Mouse (Mus musculus) gastrocnemius, adult 18-20 months (tissue): ENCODE data around the gene Zfp566. TPM values are rescaled to one million over a fixed set of nuclear protein-coding genes. Genes with fewer than 3 reads are reported as not detected.
"Not testable (repeated sequence)": the region's sequence is repeated elsewhere in the genome, so short reads cannot be mapped to it uniquely, and the experiment has no call there.

Source experiments
- DNase-seq: peaks from one replicate; pipeline ENCODE4 v3.0.0; 2021; ENCODE audit warnings: low spot score
- long read RNA-seq, 2 experiments: library from polyadenylated mRNA; stranded (forward); transcript quantifications; one replicate each; pipeline ENCODE4 v2.0.0; 2021
- total RNA-seq, 2 experiments: library from RNA; stranded (reverse); gene quantifications; 2 replicates each; pipeline ENCODE4 v1.2.3; 2021

Gene Zfp566
- 1 to 10 TPM; 2.2 to 3.4 TPM for total RNA-seq
- long read RNA-seq, experiment 1, partial matches to known transcripts: 0 of 4 reads
- long read RNA-seq, experiment 1, other reads (novel, unspliced or antisense): 0 of 4 reads
- long read RNA-seq, experiment 2, partial matches to known transcripts: 0 of 3 reads
- long read RNA-seq, experiment 2, other reads (novel, unspliced or antisense): 0 of 3 reads

DNA sequence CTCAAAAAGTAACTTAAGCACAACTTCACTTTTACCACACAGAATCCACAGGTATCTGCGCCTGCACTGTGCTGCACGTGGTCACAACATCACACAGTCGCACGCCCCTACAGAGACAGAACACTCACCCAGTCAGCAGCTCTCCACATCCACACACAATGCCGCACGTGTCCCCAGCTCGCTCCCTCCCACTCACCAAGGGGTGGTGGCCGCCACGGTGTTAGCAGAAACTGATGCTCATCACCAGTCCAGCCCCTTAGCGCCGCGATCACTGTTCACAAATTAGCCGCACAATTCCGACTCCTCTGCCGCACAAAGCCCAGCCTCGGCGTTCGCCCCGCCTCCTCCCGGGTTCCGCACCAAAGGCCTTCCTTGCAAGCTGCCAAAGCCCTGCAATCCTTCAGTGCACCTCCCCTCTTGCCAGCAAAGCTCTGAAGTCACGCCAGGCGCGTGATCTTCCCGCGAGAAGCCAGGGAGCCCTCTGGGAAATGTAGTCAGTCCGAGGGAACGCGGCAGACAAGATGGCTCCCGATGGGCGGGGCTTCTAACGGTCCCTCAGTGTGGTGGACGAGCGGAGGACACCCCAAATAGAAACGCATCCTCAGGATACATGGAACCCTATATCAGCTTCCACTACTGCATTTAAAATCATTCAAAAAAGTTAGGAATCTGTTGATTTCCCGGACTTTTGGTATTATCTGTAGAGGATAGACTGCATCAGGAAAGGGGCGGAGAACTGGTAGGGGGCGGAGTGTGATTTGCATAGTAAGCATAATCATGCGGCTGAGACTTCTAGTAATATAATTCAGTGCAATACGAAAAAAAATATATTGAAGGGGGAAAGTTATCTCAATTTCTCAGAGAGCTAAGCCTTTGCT, at the start of gene Zfp566, which contains the start of gene Gm26920:
TSS of gene Zfp566 (minus strand) at position 436 of the 878 bp plus-strand sequence.
TSS of gene Gm26920 (minus strand) at position 319 of the 878 bp plus-strand sequence.
- DNase-seq: peak; percentile 98

DNA sequence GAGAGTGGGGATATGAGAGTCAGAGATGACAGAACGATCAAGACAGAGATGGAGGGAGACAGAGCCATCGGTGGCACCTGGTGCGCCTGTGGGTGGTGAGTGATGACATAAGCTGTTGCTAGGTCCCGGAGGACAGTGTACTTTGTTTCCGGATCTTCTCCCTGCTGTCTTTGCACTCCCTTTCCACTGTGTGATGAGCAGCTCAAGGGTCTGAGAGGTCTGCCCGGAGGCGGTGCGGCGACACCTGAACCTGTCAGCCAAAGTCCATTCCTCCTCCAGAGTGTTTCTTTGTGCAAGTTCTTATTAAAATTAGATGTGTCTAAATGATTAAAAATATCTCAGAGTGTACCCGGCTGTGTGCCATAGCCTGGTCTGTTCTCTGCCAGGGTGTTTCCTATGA, 46.5 kb upstream of the Zfp566 start:
- DNase-seq: no peak

DNA sequence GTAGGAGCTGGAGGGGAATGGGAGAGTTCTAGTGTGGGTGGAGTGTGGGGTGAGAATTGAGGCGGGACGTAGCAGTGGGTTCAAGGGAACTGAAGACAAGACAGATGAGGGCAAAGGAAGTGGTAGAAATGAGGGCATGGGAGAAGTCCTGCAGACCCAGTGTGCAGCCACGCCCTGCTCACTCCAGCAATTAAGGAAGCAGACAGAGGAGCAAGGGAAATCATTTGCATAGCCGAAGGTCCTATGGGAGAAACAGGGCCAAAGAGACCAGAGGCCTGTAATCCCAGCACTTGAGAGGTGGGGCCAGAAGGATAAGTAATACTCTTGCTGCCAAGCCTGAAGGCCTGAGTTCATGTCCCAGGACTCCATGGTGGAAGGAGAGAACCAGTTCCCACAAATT, 42.1 kb upstream of the Zfp566 start:
- no peak for DNase-seq

DNA sequence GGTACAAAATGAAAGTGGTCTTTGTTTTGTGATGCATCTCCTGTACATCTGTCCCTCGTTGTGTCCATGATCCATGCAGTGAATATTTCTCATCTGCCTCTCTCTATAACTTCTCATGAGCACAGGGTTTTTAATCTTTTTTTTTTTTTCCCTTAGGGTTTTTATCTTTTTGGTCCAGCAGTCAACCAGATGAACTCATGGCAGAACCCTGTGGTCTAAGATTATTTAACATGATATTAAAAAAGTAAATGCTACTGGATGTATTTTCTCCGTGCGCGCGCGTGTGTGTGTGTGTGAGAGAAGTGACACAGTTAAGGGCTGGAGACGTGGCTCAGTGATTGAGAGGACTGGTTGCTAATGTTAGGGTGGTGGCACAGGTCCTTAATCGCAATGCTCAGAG, 39.6 kb upstream of the Zfp566 start:
- DNase-seq: no peak

DNA sequence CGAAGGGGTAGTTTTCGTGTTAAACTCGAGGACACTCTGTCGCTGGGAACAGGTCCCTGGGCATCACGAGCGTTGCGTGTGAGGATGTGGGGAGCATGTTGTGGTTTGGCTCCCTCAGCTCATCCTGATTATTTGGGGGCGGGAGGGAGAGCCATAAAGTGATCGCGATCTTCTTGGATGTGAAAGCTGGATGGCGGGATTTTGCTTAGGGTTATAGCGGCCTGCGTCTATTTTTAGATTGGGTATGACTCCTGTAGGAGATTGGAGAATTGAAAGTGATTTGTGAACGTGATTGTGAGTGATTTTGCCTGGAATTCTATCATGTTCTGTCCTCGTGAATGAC, 31.8 kb upstream of the Zfp566 start:
- DNase-seq: no peak

DNA sequence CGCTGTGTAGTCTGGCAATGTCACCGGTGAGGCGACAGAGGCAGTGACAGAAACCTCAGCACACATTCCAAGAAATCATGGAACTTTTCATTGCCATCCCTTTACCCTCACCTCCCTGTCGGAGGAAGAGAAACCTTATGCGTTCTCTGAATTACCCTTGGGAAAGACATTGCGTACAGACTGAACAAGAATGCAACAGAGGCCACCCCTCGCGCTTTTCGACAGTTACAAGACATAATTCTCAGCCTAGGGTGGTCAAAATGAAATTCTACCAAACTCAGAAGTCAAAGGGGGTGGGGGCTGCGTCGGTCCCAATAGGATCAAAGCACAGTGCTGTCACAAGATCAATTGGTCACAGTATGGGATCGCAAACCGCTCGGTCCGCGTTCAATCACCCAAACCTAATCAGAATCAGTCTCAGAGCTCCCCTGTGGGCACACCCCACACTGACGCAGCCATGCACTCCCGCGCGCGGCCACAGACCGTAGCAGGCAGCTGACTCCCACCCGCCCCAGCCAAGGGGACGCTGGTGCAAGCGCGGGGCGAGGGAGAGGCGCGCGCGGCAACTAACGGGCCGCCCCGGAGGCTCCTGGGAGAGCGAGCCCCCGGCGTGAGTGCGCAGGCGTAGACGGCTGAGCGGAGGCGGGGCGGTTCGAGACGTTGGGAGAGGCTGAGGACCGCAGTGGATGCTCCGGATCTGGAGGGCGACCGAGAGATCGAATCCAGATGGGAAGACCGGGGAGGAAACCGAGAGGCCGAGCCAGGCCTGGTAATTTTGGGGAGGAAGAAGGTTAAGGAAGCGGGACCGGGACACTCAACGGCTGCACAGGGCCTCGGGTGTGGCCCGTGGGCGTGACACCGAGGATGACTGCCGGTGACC, 31.2 kb upstream of the Zfp566 start, which contains the start of gene Zfp382:
TSS of gene Zfp382 (plus strand) at position 635 of the 880 bp plus-strand sequence.
- peak; percentile 89 for DNase-seq

DNA sequence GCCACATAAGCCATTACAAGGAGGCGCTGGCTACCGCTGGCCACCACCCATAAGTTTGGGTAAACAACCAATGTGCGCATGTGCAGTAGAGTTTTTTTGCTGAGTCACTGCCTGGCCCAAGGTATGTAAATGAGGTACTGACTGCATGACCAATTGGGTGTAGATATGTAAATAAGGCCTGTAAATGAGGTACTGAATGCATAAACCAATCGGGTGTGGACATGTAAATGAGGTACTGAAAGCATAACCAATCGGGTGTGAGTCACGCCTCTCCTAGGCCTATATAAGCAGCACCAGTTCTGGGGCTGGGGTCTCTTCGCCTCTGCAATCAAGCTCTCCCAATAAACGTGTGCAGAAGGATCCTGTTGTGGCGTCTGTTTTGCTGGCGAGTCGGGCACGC, 27.6 kb upstream of the Zfp566 start:
- DNase-seq: not testable (repeated sequence)

DNA sequence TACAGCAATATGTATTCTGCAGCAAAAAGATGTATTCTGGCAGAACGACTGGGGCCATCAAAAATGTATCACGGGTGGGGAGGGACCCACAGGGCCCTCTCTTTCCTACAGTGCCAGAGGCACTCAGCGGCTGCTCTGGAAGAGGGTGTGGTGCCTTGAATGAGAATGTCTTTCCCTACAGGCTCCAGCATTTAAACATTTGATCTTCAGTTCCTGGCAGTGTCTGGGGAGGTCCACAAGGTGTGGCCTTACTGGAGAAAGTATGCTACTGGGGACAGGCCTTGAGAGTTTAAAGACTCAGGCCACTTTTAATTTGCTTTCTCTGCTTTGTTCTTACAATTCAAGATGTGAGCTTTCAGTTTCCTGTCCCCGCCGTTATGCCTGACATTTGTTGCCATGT, 25.7 kb upstream of the Zfp566 start:
- DNase-seq: no peak

DNA sequence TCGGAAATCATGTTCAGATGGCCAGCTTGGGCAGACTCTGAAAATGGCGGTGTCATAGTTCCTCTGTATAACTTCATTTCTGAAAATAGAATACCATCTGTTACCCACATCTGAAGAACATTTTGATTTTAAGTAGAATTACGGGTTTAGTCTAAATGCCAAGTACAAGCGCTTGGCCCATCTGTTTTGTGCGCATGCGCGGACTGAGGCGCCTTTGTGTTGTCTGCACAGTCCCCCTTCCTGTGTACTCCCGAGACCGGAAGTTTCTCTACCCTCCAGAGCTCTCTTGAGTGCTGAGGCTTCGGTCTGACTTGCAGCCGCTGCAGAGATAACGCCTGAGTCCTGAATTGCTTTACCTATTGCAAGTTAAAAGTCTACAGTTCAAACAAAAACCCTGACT, 9.0 kb upstream of the Zfp566 start:
- DNase-seq: no peak

DNA sequence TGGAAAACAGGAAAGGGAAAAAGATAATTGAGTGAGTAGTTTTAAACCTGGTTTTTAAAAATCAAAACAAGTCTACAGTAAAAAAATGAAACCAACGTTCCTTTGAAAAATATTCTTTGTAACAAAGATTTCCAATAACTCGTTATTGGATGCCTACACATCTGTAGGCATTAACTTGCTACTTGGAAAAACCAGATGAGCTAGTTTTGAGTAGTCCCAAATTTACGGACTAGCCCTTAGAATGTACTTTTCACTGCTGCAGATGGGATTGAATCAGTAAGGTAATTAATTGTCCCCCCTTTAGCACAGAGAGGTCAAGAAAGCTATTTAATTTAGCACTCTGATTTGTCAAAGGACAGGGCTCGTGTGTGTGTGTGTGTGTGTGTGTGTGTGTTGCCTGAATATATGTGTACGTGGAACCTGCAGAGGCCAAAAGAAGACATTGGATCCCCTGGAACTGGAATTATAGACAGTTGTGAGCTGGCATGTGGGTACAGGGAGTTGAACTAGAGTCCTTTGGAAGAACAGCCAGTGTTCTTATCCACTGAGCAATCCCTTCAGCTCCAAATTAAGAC, 5.3 kb upstream of the Zfp566 start:
- no peak for DNase-seq

DNA sequence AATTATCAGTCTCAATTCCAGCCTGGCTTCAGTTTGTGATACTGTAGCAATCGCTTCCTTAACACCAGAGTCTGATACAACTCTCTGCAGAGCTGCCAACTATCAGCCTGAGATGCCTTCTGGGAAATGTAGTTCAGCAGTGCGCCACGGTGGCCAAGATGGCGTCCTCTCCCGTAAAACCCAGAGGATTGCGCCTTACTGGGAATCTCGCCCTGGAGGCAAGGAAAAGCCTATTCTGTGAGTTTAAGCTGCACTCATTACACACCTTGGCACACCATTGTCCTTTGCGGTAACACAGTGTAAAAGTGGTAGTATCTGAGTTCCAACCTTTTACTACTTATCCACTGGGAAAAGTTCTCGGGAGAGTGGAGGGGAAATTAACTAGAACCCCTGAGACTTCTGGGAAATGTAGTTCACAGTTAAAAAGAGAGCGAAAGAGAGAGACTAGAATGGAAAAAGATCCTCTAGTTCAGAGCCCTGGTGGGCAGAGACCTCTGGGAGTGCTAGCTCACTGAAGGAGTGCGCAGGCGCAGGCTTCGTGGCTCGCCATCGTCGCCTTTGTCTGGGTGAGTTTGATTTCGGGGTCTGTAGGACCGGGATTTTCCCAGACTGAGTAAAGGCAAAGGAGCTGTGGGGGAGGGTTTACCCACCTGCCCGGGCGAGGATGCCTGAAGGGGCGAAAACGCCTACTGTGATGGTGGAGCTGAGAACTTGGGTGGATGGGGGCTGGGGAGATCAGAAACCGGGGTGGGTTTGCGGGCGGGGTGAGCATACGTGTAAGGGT, 4.5 kb upstream of the Zfp566 start, which contains the start of gene Zfp260:
TSS of gene Zfp260 (plus strand) at position 132 of the 784 bp plus-strand sequence.
- DNase-seq: peak; percentile 94

DNA sequence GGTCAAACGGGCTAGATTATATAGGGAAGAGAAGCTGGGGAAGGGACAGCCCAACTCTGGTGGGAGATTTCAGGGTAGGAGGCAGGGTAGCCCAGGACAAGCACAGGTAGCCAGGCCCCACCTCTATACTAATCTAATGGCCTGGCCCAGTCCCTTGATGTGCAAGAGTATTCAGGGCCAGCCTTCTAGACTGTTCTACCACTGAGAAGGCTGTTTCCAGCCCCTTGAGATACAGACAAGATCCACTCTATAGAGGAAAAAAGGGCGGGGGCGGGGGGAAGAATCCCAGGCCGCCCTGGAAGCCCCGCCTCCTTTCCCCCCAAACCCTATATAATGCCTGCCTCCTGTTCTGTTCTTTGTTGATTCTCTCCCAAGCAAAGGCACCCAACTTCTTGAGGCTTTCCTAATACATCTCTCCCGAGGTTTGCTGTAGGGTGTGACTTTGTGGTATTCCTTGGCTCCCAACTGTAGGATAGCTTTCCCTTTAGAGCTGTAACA, 3.6 kb upstream of the Zfp566 start:
- DNase-seq: no peak

DNA sequence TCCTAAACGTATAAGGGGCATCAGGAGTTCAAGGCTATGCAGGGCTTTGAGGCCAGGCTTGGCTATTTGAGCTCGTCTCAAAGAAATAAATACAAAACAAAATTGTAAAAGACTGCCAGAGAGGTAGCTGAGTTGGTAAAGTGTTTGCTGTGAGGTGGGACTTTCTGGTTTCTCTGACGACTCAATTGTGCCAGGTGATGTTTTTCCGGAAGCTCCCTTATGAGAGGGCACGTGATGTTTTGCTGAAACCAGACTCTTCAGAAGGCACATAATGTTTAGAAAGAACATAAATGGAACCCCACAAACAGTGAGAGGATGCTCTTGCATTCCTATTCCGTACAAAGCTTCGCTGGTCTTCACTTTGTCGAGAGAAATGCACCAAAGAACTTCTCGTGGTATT, 2.3 kb upstream of the Zfp566 start:
- no peak for DNase-seq

DNA sequence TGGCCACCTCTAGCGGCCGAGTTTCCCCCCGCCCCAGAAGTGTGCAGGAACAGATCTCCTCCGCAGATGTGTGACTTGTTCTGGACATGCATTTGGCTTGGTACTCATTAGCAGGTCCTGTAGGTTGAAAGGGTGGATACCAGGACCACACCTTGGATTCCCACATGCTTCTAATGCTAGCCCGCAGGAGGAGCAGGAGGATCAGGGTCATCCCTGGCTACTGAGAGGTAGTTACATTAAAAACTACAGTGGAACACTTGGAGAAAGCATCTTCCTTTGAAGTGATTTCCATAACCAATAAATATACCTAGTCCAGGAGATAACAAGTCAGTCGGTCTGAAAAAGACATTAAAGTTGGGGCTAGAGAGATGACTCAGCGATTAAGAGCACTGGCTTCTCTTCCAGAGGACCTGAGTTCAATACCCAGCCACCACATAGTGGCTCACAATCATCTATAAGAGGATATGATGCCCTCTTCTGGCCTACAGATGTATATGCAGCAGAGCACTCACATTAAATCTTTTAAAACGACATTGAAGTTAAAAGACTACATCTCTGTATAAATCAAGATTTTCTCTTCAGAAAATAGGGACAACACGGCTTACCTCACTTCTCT, 751 bp upstream of the Zfp566 start:
- DNase-seq: peak; percentile 9

DNA sequence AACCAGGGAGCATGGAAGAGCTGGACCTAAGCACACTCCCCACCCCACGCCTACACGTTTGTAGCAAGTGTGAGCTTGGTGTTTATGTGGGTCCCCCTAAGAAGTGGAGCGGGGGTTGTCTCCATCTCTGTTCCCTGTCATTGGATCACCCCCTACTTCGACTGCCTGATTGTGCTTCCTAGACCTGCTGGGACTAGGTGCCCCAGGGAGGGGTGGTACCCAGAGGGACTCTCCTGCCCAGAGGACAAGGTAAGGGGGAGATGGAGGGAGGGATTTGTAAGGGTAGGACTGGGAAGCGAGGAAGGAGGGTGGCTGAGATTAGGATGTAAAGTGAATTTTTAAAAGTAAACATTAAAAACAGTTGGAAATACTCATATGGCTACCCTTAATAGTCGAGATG, 922 bp downstream of the Zfp566 start:
- no peak for DNase-seq

DNA sequence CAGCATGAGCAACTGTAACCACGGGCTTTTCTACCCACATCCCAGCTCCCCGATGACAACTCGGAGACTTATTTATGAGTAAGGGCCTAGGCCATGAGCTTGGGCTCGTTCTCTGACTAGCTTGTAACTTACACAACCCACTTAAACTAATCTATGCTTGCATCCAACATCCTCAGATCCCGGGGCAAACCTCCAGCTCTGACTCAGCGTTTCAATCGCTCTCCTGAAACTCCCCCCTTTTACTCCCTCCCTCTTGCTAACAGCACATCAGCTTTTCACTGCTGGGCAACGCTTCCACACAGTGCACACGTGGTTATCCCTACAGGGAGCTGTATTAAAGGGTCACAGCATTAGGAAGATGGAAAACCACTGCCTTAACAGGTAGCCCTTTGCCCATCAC, 3.8 kb downstream of the Zfp566 start:
- no peak for DNase-seq

DNA sequence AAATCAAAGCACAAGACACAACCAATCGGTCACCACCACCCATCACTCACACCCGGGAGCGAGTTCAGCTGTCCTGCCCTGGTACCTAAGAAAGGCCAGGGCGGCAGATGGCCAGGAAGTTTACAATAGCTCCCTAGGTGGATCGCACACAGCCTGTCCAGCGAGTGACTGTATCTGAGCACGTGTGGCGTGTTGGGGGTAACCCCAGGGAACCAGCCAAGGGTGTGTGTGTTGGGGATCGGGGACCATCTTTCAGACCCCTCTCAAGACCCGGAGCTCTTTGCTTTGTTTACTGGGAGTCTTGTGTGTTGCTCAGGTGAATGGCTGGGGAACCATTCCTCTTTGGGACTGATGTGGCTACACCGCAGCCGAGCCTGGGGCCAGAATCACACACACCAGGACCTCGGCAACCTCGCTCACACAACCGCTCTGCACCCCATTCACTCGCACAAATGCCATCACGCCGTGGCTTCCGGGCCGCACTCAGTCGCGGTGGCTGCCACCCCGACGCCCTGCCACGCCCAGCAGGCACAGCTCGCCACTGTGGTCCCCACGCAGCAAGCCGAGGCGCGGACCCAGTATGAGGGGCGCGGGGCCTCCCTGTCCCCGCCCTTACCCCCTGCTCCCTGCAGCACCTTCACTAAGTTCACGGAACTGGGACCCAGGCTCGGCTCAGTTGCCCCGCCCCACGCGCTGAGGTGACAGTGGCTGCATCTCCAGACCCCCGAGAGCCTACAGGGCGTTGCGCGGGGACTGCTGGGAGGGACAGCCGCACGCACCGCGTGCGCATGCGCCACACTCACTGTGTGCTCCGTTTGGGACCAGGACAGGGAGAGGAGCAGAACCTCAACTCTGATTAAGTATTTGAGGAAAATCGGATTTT, 17.9 kb downstream of the Zfp566 start, which contains the start of gene Zfp82:
TSS of gene Zfp82 (minus strand) at position 755 of the 883 bp plus-strand sequence.
- DNase-seq: peak; percentile 81

DNA sequence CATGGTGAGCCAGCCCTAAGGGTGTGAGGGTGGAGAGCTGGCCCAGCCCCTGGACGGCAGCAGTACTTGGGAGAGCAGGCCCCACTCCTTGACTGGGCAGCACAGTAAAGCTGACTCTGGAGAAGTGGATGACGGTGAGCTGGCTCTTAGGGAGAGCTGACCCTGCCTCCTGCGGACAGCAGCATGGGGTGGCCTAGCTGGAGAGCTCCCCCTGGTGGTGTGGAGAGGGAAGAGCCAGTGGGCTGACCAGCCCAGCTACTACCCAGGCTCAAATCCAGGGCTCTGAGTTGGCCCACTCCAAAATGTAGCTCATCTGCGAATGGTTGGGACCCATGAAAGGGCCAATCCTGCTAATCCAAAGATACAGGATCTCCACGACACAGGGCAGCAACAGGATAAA, 25.7 kb downstream of the Zfp566 start:
- no peak for DNase-seq

DNA sequence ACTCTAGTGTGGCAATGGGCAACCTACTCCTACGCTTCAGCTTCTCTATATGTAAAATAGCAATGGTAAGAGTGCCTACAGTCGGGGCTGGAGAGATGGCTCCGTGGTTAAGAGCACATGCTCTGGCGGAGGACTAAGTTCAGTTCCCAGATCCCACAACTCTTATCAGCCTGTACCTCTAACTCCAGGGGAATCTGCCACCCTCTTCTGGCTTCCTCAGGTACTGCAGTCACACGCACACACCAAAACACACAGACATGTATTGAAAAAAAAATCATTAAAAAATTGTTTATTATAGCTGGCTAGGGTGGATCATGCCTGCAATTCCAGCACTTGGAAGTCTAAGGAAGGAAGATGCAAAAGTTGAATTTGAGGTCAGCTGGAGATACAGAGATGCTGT, 27.8 kb downstream of the Zfp566 start:
- DNase-seq: no peak
